Mouse (Mus musculus) cerebellum, postnatal 36 days (tissue): Measurements from ENCODE around the gene Eid2.
"Not testable (repeated sequence)": the region's sequence is repeated elsewhere in the genome, so short reads cannot be mapped to it uniquely, and the experiment has no call there.

Source experiments
- DNase-seq, 2 experiments: peaks; one replicate each; pipeline ENCODE4 v3.0.0; 2021 to 2022; ENCODE audit warnings: mixed read lengths in 2 of 2

The Eid2 gene

DNA sequence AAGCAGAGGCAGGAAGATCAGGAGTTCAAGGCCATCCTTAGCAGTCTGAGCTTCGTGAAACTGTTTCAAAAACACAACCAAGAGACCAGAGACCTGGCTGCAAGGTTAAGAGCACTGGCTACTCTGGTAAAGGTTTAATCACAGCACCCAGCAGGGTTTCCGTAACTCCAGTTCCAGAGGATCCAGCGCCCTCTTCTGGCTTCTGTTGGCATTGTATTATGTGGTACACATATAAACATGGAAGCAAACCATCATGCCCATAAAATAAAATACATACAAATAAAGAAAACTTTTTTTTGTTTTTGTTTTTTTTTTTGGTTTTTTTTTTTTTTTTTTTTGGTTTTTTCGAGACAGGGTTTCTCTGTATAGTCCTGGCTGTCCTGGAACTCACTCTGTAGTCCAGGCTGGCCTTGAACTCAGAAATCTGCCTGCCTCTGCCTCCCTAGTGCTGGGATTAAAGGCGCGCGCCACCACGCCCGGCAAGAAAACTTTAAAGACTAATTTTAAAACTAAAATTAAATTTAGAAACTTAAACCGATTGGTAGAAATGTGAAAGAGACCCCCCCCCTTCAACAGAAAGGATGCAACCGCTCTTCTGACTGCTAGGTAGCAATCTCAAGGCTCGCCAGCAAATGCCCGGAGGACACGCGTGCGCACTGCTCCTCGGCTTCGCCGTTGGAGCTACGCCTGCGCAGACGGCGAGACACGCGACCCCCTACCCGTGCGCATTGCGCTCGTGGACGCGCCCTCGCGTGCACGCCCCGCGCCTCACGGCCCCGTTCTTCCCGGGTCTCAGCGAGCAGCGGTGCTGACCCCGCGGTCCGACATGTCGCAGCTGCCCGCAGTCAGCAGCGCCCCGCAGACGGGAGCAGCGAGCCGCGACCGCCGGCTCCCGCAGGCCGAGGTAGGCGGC is at the start of gene Eid2:
Gene Eid2, plus strand, starts transcription at position 753 of the 913 bp plus-strand sequence.
- DNase-seq: peak; percentile 94 to 95

DNA sequence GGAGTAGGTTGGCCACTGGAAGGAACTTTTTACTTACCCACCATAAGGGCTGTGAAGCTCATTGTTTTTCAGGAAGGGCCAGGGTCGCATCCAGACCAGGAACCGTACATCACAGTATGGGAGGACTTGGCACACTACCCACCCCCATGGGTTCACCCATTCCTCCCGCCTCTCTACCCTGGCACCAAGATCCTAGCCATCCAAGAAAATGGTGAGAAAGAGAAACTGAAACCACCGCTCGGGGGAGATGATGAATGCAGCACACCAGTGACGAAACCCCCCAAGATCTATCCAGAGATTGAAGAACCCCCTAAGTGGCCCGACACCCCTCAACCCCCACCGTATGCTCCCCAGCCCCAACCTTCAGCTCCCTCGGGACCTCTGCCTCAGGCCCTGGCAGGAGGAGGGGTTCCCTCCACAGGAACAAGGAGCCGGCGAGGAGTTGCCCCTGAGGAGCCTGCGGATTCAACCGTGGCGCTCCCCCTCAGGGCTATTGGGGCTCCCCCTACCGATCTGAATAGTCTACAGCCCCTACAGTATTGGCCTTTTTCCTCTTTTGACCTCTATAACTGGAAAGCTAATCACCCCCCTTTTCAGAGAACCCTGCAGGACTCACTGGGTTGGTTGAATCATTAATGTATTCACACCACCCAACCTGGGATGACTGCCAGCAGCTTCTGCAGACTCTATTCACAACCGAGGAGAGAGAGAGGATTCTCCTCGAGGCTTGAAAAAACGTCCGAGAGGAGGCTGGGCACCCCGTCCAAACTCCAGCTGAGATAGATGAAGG is 48.5 kb upstream of the Eid2 start:
- DNase-seq: peak; percentile 23 to 24

DNA sequence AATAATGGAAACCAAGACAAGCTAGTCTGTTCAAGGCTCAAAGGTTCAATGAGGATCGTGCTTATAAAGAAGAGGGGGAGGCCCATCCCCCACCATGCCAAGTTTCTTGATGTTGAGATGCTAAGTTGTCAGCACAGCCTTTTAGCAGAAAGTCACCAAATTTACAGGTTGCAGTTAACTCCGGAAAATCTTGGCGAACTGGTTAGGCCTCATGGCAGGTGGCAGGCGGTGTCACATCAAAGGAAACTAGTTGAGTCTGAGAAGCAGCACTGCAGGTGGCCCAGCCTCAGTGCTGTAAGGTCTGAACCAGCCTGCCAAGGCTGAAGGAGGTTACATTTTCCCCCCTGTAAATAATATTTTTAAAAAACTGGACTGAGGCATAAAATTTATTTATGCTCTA is 40.8 kb upstream of the Eid2 start:
- not testable (repeated sequence) for DNase-seq

DNA sequence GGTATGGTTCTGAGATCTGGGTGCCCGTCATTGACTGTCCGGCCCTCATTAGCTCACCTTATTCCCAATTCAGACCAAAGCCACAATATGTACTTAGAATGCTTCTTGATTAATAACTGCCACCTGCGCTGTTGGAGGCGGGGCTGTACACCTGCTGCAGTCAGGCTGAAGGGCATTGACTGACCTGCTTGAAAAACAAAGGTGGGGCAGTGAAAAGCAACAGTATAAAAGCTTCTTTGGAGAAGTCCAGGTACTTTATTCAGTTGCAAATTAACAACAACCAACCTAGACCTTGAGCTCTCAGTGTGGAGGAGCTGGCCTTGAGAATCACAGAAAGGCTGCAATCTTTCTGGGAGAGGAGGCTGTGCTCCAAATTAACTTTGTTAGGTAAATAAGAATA is 40.3 kb upstream of the Eid2 start:
- DNase-seq: not testable (repeated sequence)

DNA sequence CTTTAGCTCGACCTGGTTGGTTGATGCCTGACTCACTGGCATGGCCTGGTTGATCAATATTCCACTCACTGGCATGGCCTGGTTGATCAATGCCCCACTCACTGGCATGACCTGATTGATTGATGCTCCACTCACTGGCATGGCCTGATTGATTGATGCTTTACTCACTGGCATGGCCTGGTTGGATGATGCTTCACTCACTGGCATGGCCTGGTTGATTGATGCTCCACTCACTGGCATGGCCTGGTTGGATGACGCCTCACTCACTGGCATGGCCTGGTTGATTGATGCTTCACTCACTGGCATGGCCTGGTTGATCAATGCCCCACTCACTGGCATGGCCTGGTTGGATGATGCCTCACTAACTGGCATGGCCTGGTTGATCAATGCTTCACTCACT is 23.7 kb upstream of the Eid2 start:
- not testable (repeated sequence) for DNase-seq

DNA sequence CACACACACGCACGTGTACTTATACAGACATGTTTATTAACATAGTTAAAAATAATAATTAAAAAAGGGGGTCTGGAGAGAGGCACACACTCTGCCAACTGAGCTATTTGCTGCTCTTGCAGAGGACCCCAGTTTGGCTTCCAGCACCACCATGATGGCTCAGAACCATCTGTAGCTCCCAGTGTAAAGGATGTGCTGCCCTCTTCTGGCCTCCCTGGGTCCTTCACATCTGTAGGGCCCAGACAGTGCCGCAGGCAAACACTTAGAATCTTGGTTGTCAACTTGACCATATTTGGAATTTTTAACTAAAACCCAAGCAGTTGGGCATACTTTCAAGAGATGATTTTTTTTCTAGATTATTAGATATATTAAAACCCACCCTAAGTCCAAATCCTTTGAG is 18.7 kb upstream of the Eid2 start:
- no peak for DNase-seq

DNA sequence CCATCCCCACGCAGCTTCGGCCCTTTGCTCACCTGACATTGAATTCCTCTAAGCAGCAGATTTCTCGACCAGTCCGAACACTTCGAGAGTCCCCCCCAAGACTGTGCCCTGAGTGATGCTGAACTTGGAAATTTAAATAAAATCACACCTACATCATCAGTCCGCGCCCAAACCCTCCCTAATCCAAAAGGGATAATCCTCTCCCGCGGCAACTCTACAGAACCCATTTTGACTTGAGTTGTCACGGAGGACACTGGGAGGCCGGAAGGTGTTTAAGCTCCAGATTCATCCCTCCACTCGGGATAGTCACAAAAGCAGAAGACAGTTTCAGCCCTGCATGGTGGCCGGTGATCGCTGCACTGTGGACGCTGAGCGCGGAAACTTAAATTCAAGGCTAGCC is 15.7 kb upstream of the Eid2 start:
- DNase-seq: no peak

DNA sequence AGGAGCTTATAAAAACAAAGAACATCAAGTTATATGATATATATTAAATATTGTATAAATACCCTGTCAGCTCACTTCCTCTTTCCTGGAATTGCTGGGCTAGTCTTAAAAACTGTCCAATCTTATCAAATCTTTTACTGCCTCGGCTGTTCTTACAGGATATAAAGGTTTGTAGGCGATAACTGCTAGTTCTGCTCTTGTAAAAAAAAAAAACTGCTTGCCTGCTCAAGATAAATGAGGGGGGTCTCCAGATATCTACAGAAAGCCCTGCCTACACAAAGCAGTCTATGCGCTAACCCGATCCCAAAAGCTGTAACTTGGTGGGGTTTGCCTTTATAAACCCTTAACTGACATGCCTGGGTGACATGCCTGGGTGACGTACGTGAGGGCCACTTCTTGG is 13.1 kb upstream of the Eid2 start:
- no peak for DNase-seq

DNA sequence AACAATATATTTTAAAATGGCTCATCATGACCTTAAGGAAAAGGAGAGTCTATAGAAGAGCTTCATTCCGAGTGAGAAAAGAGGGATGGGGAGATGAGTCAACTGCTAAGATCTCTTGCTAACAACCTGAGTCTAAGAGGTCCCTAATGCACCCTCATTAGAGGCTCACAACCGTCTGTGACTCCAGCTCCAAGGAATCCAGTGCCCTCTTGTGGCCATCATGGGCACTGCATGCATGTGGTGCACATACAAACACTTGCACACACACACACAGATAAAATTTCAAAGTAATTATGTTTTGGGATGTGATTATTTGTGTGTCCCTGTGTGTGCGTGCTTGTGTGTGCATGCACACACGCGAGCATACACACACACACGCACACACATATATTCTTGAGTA is 12.2 kb upstream of the Eid2 start:
- no peak for DNase-seq

DNA sequence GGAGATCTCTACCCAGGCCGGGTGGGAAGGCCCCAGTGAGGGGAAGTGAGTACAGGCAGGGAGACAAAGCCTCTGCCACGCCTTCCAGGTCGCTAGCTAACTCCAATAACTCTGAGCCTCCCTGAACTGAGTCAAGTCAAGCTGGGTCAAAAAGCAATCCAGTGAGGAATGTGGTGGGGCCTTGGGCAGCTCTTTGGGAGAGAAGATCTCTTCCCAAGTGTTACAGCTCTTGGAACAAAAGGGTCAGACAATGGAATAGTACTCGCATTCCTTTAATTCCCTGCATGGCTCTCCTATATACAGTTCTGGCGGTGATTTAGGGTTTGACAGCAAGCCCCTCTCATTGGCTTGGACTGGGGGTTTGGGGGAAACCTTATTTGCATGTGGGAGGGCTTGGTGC is 4.8 kb upstream of the Eid2 start:
- no peak for DNase-seq

DNA sequence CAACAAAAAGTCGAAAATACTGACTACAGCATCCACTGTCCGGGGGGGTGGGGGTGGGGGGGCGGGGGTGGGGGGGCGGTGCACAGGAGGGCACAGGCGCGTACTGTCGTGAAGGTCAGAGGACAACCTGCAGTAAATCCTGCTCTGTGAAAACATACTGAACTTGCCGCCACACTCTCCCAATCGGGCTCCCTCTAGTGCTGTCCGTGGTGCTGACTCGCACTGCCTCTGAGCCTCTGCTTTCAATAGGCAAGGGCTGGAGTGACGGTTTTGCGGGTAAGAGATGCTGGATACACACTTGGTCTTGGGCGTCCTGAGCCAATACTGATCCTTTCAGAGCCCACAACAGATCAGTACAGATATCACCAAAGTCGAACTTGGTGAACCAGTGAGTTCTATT is 3.9 kb upstream of the Eid2 start:
- DNase-seq: no peak

DNA sequence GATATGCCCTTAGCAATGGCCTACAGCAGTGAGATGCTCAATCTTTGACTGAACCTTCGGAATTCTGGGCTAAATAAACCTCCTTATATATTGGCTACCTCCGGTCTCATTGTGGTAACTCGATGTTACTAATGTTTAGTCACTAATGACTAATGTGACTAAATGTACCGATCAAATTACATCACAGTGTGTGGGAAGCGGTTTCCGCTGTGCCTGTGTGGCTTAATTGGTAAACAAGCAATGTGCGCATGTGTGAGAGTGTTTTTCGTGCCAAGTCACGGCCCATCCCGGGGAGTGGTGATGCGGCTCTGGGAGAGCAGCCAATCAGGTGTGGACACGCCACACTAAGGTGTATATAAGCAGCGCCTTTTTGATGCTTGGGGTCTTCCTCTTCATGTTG is 2.3 kb upstream of the Eid2 start:
- DNase-seq: no peak

DNA sequence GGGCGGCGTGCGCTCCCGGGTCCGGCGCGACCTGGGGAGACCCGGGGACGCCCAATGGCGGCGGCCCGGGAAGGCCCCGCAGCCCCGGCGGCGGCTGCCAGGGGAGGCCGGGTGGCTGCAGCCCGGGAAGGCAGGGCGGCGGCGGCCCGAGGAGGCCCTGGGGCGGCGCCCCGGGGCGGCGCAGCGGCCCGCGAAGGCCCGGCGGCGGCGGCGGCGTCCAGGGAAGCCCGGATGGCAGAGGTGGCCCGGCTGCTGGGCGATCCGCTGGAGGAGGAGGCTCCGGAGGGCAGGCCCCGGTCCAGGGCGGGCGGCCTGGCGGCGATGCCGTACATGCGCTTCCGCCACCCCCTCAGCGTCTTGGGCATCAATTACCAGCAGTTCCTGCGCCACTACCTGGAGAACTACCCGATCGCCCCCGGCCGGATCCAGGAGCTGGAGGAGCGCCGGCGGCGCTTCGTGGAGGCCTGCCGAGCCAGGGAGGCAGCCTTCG is 406 bp downstream of the Eid2 start:
- peak; percentile 57 to 69 for DNase-seq

DNA sequence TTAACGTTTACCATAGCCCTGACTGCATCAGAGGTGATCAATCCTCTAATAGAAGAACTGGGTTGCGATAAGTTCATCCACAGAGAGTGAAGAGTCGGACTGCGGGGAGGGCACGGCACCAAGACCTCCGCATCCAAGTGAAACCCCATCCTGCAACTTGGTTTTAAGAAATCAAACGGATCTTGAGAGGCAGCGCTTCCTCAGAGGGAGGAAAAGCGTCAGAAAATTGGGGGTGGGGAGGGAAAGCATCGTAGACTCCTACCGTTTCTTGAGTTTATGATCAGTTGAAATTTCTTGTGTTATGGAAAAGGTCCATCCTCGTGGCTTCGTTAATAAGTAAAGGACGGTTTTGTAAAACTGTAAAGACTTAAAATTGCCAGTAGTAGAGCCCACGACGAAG is 895 bp downstream of the Eid2 start:
- DNase-seq: no peak

DNA sequence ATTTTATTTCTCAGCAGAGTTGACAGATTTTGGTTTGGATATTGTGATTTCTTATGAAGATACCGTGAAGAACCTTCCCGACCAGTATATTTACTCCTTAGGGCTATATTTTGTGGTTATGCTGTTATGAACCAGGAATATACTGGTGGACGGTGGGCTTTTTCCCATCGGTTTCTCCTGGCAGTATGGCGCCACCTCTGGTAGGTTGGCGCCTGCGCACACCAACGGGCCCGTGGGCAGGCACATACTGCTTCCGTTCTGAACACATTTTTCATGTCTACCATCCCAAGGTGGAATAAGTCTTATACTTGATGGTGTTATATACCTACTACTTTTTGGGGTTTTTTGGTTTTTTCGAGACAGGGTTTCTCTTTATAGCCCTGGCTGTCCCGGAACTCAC is 1.7 kb downstream of the Eid2 start:
- DNase-seq: no peak

DNA sequence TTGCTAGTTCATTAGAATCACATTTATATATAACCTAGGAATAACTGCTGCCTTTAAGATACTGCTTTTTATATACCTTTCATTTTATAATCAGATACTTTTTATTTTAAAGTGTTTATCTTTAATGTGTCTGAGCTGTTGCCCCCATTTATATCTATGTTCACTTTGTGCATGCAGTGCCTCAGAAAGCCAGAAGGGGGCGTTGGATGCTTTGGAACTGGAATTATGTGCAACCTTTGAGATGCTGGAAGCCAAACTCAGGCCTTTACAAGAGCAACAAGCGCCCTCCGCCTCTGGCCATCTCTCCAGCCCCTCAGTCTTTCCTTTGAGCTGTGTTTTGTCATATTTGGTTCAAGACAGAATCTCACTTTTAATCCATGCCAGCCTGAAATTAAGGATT is 4.1 kb downstream of the Eid2 start:
- DNase-seq: no peak

DNA sequence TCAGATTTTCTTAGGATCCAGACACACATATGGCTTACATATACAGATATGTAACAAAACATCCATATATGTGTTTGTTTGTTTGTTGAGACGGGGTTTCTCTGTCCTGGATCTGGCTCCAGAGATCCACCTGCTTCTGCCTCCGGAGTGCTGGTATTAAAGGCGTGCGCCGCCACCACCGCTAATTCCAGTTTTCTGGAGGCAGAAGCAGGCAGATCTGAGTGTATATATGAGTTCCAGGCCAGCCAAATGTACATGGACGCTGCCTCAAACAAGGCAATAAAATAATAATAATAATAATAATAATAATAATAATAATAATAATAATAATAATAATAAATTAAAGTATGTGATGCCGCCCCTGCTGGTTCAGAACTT is 9.5 kb downstream of the Eid2 start:
- DNase-seq: no peak

DNA sequence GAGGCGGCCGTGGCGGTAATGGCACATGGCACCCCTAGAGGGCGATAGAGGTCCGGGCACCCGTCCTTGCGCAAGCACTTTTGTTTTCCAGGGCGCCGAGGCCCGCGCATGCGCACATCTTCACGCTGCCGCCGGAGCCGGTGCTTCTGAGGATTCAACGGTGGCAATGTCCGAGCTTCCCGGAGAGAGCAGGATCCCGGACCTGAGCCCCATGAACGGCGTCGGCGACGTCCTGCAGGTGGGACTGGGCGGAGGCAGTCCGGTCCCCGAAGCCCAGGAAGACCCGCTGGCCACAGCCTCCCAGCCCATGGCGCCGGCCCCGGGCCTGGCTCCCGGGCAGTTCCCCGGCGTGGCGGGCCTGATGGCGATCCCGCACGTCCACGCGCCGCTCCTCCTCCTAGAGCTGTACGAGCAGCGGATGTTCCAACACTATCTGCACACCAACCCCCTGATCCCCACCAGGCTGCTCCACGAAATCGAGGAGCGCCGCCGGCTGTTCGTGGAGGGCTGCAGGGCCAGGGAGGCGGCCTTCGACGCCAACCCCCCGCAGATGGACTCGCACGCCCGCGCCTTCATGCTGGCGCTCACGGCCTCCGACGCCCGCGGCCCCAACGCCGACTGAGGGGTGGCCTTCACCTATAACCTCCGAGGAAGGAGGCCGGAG is 10.1 kb downstream of the Eid2 start, which contains the start of gene Eid2b:
Gene Eid2b, plus strand, starts transcription at position 125 of the 664 bp plus-strand sequence.
- peak; percentile 98 to 99 for DNase-seq

DNA sequence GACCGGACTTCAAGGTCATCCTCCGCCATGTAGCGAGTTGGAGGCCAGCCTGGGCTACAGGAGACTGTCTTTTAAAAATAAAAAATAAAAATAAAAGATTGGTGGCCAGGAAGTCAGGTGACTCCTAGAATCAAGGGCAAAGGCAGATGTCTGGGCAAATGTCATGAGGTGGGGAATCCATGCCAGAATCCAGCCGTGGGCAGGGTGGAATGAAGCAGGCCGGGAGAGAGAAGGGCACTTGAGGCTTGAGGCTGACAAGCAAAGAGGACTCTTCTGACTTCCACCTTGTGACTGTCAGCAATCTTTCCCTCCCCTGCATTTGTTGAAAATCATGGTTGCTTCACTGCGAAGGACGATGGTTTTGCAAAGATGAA is 10.6 kb downstream of the Eid2 start:
- DNase-seq: no peak

DNA sequence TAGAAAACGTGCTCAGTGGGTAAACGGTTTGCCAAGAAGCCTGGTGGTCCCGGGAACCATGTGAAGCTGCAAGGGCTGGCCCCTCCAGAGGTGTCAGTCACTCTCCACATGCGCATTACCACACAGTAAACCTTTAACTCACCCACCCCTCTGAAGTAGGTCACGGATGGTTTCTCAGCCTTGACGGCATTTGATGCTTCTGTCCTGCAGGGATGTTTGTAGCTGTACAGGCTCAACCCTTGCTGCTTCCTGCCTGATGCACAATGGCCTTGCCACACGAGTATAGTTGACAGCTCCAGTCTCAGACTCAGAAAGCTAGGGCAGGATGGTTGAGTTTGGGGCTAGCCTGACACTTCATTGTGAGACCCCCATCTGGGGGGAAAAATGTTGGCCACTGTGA is 12.9 kb downstream of the Eid2 start:
- no peak for DNase-seq

DNA sequence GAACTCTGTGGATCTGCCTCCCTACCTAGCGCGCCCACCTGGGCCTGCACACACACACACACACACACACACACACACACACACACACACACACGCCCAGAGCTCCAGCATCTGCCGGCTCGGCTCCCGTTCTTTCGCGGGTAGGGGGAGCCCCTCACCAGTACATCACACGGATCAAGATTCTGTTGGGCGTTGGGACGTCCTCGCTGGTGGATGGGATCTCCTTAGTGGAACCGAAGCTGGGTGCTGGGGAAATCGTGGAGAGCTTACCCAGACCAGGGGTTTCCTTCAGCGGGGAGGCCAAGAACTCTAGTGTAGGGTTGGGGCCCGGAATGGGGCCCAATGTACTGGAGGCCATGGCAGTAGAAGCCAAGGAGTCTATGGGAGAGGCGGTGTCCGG is 22.5 kb downstream of the Eid2 start:
- DNase-seq: no peak

DNA sequence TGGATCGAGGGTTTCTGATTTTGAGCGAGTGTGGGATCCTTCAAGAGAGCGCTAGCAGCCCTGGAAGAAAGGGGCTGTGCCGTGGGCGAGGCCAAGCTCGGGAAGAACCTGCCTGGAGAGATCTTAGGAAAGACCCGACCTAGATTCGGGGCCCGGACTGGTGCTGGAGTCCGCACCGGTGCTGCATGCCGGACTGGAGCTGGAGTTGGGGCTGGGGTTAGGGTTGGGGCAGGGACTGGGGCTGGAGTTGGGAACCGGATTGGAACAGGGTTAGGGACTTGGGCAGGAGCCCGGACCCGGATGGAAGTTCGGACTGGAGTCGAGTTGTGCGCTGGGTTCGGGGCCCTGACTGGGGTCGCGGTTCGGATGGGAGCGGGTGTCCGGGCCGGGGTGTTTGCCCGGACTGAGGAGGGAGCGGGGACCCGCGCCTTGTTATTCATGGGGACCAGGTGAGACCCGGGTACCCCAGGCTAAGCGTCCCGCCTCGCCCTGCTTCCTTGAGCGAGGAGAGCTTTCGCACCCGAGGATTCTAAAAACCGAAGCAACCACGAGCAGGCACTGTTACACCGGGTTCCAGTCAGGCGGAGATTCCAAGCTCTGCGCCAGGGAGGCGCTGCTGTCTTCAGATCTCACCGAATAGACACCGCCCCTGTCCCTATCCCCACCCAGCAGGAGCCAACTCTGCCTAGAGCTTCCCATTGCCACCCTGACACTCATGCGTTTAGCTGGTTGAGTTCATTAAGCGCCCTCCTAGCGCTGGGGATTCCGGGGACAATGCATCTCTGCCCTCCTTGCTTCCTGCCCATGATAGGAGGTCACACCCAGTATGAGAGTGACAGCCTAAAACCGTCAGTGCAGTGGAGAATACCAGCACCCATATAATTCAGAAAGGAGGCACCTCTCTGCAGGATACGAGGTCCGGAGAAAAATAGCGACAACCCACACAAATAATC is 23.2 kb downstream of the Eid2 start, which contains the start of gene Selenov:
Gene Selenov, minus strand, starts transcription at position 549 of the 953 bp plus-strand sequence.
- DNase-seq: peak; percentile 56 to 60
